Mouse (Mus musculus): Measurements from ENCODE around the gene Slc10a1. TPM values are rescaled to one million over a fixed set of nuclear protein-coding genes. Genes with fewer than 3 reads are reported as not detected.

The Slc10a1 gene
- polyA plus RNA-seq, 1 experiment from 2014 or later, result 0.58 TPM

- Histone ChIP-seq H3K27me3 (replicated peaks; ENCODE audit: control insufficient read depth, insufficient read depth, low read length) (no peaks in the 10 kb centered on the region), H3K27ac (ENCODE audit: low read length) (no peak overlapping the region), H3K9me3 (ENCODE audit: control insufficient read depth, low read length) (no peaks in the 10 kb centered on the region), H3K9ac (replicated peaks; ENCODE audit: low read depth, low read length) (no peak overlapping the region), H3K4me1 (replicated peaks; ENCODE audit: control insufficient read depth, insufficient read depth, low read length) (no peaks in the 10 kb centered on the region), H3K4me2 (ENCODE audit: low read length) (no peak overlapping the region), H3K4me3 (replicated peaks; ENCODE audit: low read length) (no peak overlapping the region), H3K36me3 (ENCODE audit: control insufficient read depth, insufficient read depth) (no peaks in the 10 kb centered on the region)
- no peak for ATAC-seq
- 90% methylated on average over 11 of the region's 11 CpGs for WGBS
Measured at GRCm38 (mm10) chr12:80975939-80976671, 7.6 kb upstream of the Slc10a1 start.

- ATAC-seq, result no peak
- Histone ChIP-seq H3K4me2 (ENCODE audit: low read length) (no peak overlapping the region), H3K9me3 (ENCODE audit: control insufficient read depth, low read length) (no peaks in the 10 kb centered on the region), H3K4me1 (replicated peaks; ENCODE audit: control insufficient read depth, insufficient read depth, low read length) (no peaks in the 10 kb centered on the region), H3K9ac (replicated peaks; ENCODE audit: low read depth, low read length) (no peak overlapping the region), H3K36me3 (ENCODE audit: control insufficient read depth, insufficient read depth) (no peaks in the 10 kb centered on the region), H3K4me3 (replicated peaks; ENCODE audit: low read length) (no peak overlapping the region), H3K27ac (ENCODE audit: low read length) (no peak overlapping the region), H3K27me3 (replicated peaks; ENCODE audit: control insufficient read depth, insufficient read depth, low read length) (no peaks in the 10 kb centered on the region)
- 21% methylated on average over 3 of the region's 3 CpGs for WGBS
Measured at GRCm38 (mm10) chr12:80971756-80972155, 3.3 kb upstream of the Slc10a1 start.

GRCm38 (mm10) chr12:80970181-80970705 is 1.7 kb upstream of the Slc10a1 start:
- no peak overlapping the region for H3K4me3 ChIP-seq (replicated peaks; ENCODE audit: low read length)
- no peak overlapping the region for H3K9ac ChIP-seq (replicated peaks; ENCODE audit: low read depth, low read length)
- H3K4me1 ChIP-seq (replicated peaks; ENCODE audit: control insufficient read depth, insufficient read depth, low read length), result no peaks in the 10 kb centered on the region
- 67% methylated on average over 8 of the region's 8 CpGs for WGBS
- H3K4me2 ChIP-seq (ENCODE audit: low read length), result no peak overlapping the region
- ATAC-seq, result no peak
- H3K9me3 ChIP-seq (ENCODE audit: control insufficient read depth, low read length), result no peaks in the 10 kb centered on the region
- H3K36me3 ChIP-seq (ENCODE audit: control insufficient read depth, insufficient read depth), result no peaks in the 10 kb centered on the region
- no peak overlapping the region for H3K27ac ChIP-seq (ENCODE audit: low read length)
- H3K27me3 ChIP-seq (replicated peaks; ENCODE audit: control insufficient read depth, insufficient read depth, low read length), result no peaks in the 10 kb centered on the region

GRCm38 (mm10) chr12:80967918-80968317 is 587 bp downstream of the Slc10a1 start:
- Histone ChIP-seq H3K36me3 (ENCODE audit: control insufficient read depth, insufficient read depth) (no peaks in the 10 kb centered on the region), H3K27me3 (replicated peaks; ENCODE audit: control insufficient read depth, insufficient read depth, low read length) (no peaks in the 10 kb centered on the region), H3K4me1 (replicated peaks; ENCODE audit: control insufficient read depth, insufficient read depth, low read length) (no peaks in the 10 kb centered on the region), H3K9me3 (ENCODE audit: control insufficient read depth, low read length) (no peaks in the 10 kb centered on the region), H3K27ac (ENCODE audit: low read length) (no peak overlapping the region), H3K9ac (replicated peaks; ENCODE audit: low read depth, low read length) (no peak overlapping the region), H3K4me3 (replicated peaks; ENCODE audit: low read length) (no peak overlapping the region), H3K4me2 (ENCODE audit: low read length) (no peak overlapping the region)
- ATAC-seq, result no peak
- 92% methylated on average over 9 of the region's 9 CpGs for WGBS

- WGBS, result 78% methylated on average over 11 of the region's 11 CpGs
- no peak for ATAC-seq
Measured at GRCm38 (mm10) chr12:80966059-80966838, 2.3 kb downstream of the Slc10a1 start.

GRCm38 (mm10) chr12:80962566-80962965 is 5.9 kb downstream of the Slc10a1 start:
- H3K4me1 ChIP-seq (replicated peaks; ENCODE audit: control insufficient read depth, insufficient read depth, low read length), result no peaks in the 10 kb centered on the region
- no peak overlapping the region for H3K27ac ChIP-seq (ENCODE audit: low read length)
- 76% methylated on average over 4 of the region's 4 CpGs for WGBS
- no peaks in the 10 kb centered on the region for H3K27me3 ChIP-seq (replicated peaks; ENCODE audit: control insufficient read depth, insufficient read depth, low read length)
- ATAC-seq, result no peak
- H3K36me3 ChIP-seq (ENCODE audit: control insufficient read depth, insufficient read depth), result peaks cover 5% of the 10 kb centered on the region; the same call in 1 of the 2 replicates
- no peaks in the 10 kb centered on the region for H3K9me3 ChIP-seq (ENCODE audit: control insufficient read depth, low read length)
- no peak overlapping the region for H3K4me3 ChIP-seq (replicated peaks; ENCODE audit: low read length)
- no peak overlapping the region for H3K9ac ChIP-seq (replicated peaks; ENCODE audit: low read depth, low read length)
- no peak overlapping the region for H3K4me2 ChIP-seq (ENCODE audit: low read length)

More at GRCm38 (mm10) chr12:80966059-80966838, 2.3 kb downstream of the Slc10a1 start:
- no peak overlapping the region for H3K4me3 ChIP-seq (replicated peaks; ENCODE audit: low read length)
- no peaks in the 10 kb centered on the region for H3K4me1 ChIP-seq (replicated peaks; ENCODE audit: control insufficient read depth, insufficient read depth, low read length)
- no peaks in the 10 kb centered on the region for H3K9me3 ChIP-seq (ENCODE audit: control insufficient read depth, low read length)
- H3K27me3 ChIP-seq (replicated peaks; ENCODE audit: control insufficient read depth, insufficient read depth, low read length), result no peaks in the 10 kb centered on the region
- no peak overlapping the region for H3K4me2 ChIP-seq (ENCODE audit: low read length)
- H3K27ac ChIP-seq (ENCODE audit: low read length), result no peak overlapping the region
- no peaks in the 10 kb centered on the region for H3K36me3 ChIP-seq (ENCODE audit: control insufficient read depth, insufficient read depth)
- no peak overlapping the region for H3K9ac ChIP-seq (replicated peaks; ENCODE audit: low read depth, low read length)

- no peak overlapping the region for H3K9ac ChIP-seq (replicated peaks; ENCODE audit: low read depth, low read length)
- WGBS, result 91% methylated on average over 4 of the region's 4 CpGs
- H3K27ac ChIP-seq (ENCODE audit: low read length), result no peak overlapping the region
- ATAC-seq, result no peak
- no peaks in the 10 kb centered on the region for H3K27me3 ChIP-seq (replicated peaks; ENCODE audit: control insufficient read depth, insufficient read depth, low read length)
- no peak overlapping the region for H3K4me3 ChIP-seq (replicated peaks; ENCODE audit: low read length)
- peaks cover 26% of the 10 kb centered on the region for H3K36me3 ChIP-seq (ENCODE audit: control insufficient read depth, insufficient read depth)
- peaks cover 5% of the 10 kb centered on the region; the same call in 1 of the 2 replicates for H3K4me1 ChIP-seq (replicated peaks; ENCODE audit: control insufficient read depth, insufficient read depth, low read length)
- no peak overlapping the region for H3K4me2 ChIP-seq (ENCODE audit: low read length)
- no peaks in the 10 kb centered on the region for H3K9me3 ChIP-seq (ENCODE audit: control insufficient read depth, low read length)
Measured at GRCm38 (mm10) chr12:80957961-80958360, 10.5 kb downstream of the Slc10a1 start.

GRCm38 (mm10) chr12:80956039-80956438 is 12.5 kb downstream of the Slc10a1 start:
- Histone ChIP-seq H3K4me1 (replicated peaks; ENCODE audit: control insufficient read depth, insufficient read depth, low read length) (peaks cover 5% of the 10 kb centered on the region; the same call in 1 of the 2 replicates), H3K9ac (replicated peaks; ENCODE audit: low read depth, low read length) (no peak overlapping the region), H3K9me3 (ENCODE audit: control insufficient read depth, low read length) (no peaks in the 10 kb centered on the region), H3K4me2 (ENCODE audit: low read length) (no peak overlapping the region), H3K27ac (ENCODE audit: low read length) (no peak overlapping the region), H3K27me3 (replicated peaks; ENCODE audit: control insufficient read depth, insufficient read depth, low read length) (no peaks in the 10 kb centered on the region), H3K4me3 (replicated peaks; ENCODE audit: low read length) (no peak overlapping the region), H3K36me3 (ENCODE audit: control insufficient read depth, insufficient read depth) (peaks cover 30% of the 10 kb centered on the region)
- ATAC-seq, result no peak
- WGBS, result 88% methylated on average over 3 of the region's 3 CpGs

- Histone ChIP-seq H3K4me1 (replicated peaks; ENCODE audit: control insufficient read depth, insufficient read depth, low read length) (peaks cover 5% of the 10 kb centered on the region; the same call in 1 of the 2 replicates), H3K4me2 (ENCODE audit: low read length) (no peak overlapping the region), H3K27ac (ENCODE audit: low read length) (no peak overlapping the region), H3K36me3 (ENCODE audit: control insufficient read depth, insufficient read depth) (peaks cover 47% of the 10 kb centered on the region), H3K4me3 (replicated peaks; ENCODE audit: low read length) (no peak overlapping the region), H3K9me3 (ENCODE audit: control insufficient read depth, low read length) (no peaks in the 10 kb centered on the region), H3K9ac (replicated peaks; ENCODE audit: low read depth, low read length) (no peak overlapping the region), H3K27me3 (replicated peaks; ENCODE audit: control insufficient read depth, insufficient read depth, low read length) (no peaks in the 10 kb centered on the region)
- WGBS, result 98% methylated on average over 1 of the region's 1 CpGs
- no peak for ATAC-seq
Measured at GRCm38 (mm10) chr12:80952526-80952925, 16.0 kb downstream of the Slc10a1 start.
